Mouse (Mus musculus) left cerebral cortex, adult 2 months (tissue): Measurements from ENCODE around the gene Krtap1-3. TPM values are rescaled to one million over a fixed set of nuclear protein-coding genes. Genes with fewer than 3 reads are reported as not detected.

Experiments
- DNase-seq, 2 experiments: peaks; one replicate each; pipeline ENCODE4 v3.0.0; 2021 to 2022; ENCODE audit warnings: low spot score in 2 of 2, mixed read lengths in 1 of 2; ENCODE audit errors: extremely low spot score in 1 of 2
- H3K27ac ChIP-seq: fragments of 200-600 bp; 2 replicates; pipeline ENCODE4 v1.8.1; 2022
- H3K4me3 ChIP-seq: fragments of 200-600 bp; 2 replicates; pipeline ENCODE4 v1.8.1; 2022
- CTCF ChIP-seq: fragments of 200-600 bp; IDR thresholded peaks from 2 replicates; pipeline ENCODE4 v1.8.1; 2022; ENCODE audit warnings: antibody characterized with exemption, mild to moderate bottlenecking, moderate library complexity
- intact Hi-C: fragments of 180-260 bp; cut with DNase I; formaldehyde crosslinking; loops from one replicate; pipeline ENCODE4 v1.15.1; 2025
- total RNA-seq, 2 experiments: library from RNA; stranded (reverse); gene quantifications; 2 replicates each; pipeline ENCODE4 v1.2.3; 2021

Krtap1-3 gene
- total RNA-seq, 2 experiments from 2014 or later, result not detected

DNA sequence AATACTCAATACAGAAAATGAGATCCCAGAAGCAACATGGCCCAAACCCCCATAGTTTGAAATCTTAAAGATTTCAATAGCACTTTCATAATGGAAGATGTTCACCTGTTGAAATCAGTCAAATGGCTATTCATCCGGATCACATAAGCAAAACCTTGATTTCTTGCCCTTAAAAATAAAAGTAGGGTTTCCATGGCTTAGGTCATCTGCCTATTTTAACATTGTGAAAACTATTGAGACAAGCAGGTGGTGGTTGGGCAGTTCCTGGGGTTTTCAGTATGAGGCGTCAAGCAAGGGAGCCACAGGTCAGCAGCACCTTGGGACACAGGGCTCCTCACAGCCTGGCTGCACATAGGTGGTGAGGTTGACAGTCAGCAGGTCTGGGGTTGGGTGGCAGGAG, 34.9 kb downstream of the Krtap1-3 start:
- intact Hi-C loops, result loop anchor here (5.0 kb wide), 1 partner anchor 76 kb away; no protein-coding TSS in a partner anchor
- no peak for TF ChIP-seq CTCF
- Histone ChIP-seq H3K4me3 (no peak overlapping the region), H3K27ac (no peak overlapping the region)
- no peak for DNase-seq

DNA sequence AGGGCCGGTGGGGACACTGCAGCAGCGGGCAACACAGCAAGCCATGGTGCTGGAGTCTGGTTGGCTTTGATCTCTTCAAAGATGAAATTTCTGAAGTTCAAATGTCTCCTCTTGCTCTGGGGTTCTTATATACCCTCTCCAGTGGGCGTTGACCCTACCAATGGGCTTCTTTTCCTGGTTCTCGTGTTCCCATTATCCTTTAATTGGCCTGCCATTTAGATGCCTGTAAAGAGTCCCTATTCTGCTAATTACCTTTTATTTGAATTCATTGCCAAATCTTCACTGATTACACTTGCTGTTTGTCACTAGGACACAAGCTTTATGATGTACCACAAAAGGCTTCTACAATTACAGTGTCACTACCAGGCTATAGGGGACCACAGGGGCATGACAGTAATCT, 40.4 kb downstream of the Krtap1-3 start, which contains the start of gene Krtap3-3:
TSS of gene Krtap3-3 (minus strand) at position 101 of the 400 bp plus-strand sequence.
- DNase-seq, result no peak
- Histone ChIP-seq H3K27ac (no peak within 1 kb of the TSS), H3K4me3 (no peak within 1 kb of the TSS)
- no peak for TF ChIP-seq CTCF
- intact Hi-C loops, result no loop called here

DNA sequence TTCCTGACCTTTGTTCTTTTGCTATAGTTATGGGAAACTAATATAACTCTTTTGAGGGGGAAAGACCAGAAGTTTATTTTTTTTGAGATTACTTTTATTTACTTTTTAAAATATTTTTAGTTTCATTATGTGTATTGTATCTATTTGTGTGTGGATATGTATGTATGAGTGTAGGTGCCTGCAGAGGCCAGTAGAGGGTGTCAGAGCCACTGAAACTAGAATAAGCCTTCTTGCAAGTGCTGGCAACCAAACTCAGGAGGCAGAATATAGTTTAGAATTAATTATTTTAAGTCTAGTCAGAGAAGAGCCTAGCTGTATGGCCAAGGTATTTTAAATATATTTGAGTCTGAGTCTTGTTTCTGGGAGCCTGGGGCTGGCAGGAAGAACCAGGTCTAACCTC, 43.2 kb downstream of the Krtap1-3 start:
- Histone ChIP-seq H3K4me3 (no peak overlapping the region), H3K27ac (no peak overlapping the region)
- TF ChIP-seq CTCF, result no peak; the same call in 1 of the 2 replicates
- intact Hi-C loops, result no loop called here
- DNase-seq, result no peak

Other genes with a start within 250 kb of the Krtap1-3 start
- not detected for gene Krt27, start 240.2 kb downstream of the Krtap1-3 start, total RNA-seq
- gene Krt28, start 216.4 kb downstream of the Krtap1-3 start, total RNA-seq, result not detected
- 10 to 100 TPM in 1 of 2 experiments, 1 to 10 TPM in 1; 9.6 to 10.1 TPM for gene Krt10, start 202.0 kb downstream of the Krtap1-3 start, total RNA-seq
- gene Krt12, start 169.1 kb downstream of the Krtap1-3 start, total RNA-seq, result 10 to 100 TPM in 1 of 2 experiments, 1 to 10 TPM in 1; 8.7 to 11.6 TPM
- gene Krt20, start 153.2 kb downstream of the Krtap1-3 start, total RNA-seq, result not detected
- not detected for gene Krt23, start 98.2 kb downstream of the Krtap1-3 start, total RNA-seq
- not detected for gene Krt39, start 70.0 kb downstream of the Krtap1-3 start, total RNA-seq
- not detected for gene Krt40, start 48.2 kb downstream of the Krtap1-3 start, total RNA-seq
- not detected for gene Krtap3-3, start 40.5 kb downstream of the Krtap1-3 start, total RNA-seq
- gene Krtap3-2, start 34.5 kb downstream of the Krtap1-3 start, total RNA-seq, result not detected
- not detected for gene Gm11939, start 31.9 kb downstream of the Krtap1-3 start, total RNA-seq
- gene Krtap3-1, start 24.7 kb downstream of the Krtap1-3 start, total RNA-seq, result not detected
- not detected for gene Krtap1-5, start 10.3 kb downstream of the Krtap1-3 start, total RNA-seq
- not detected for gene Krtap1-4, start 7.7 kb downstream of the Krtap1-3 start, total RNA-seq
- not detected for gene Krtap9-3, start 6.8 kb upstream of the Krtap1-3 start, total RNA-seq
- not detected for gene Gm11938, start 12.0 kb upstream of the Krtap1-3 start, total RNA-seq
- not detected for gene Gm11937, start 18.9 kb upstream of the Krtap1-3 start, total RNA-seq
- gene Krtap2-4, start 23.5 kb upstream of the Krtap1-3 start, total RNA-seq, result not detected
- not detected for gene Gm11562, start 29.1 kb upstream of the Krtap1-3 start, total RNA-seq
- not detected for gene Krtap4-1, start 36.9 kb upstream of the Krtap1-3 start, total RNA-seq
- gene Krtap4-2, start 43.7 kb upstream of the Krtap1-3 start, total RNA-seq, result not detected
- gene Krtap4-7, start 52.8 kb upstream of the Krtap1-3 start, total RNA-seq, result not detected
- gene Gm11555, start 58.9 kb upstream of the Krtap1-3 start, total RNA-seq, result not detected
- gene Gm11563, start 67.6 kb upstream of the Krtap1-3 start, total RNA-seq, result not detected
- gene Krtap4-6, start 74.6 kb upstream of the Krtap1-3 start, total RNA-seq, result not detected
- not detected for gene Gm14190, start 99.4 kb upstream of the Krtap1-3 start, total RNA-seq
- gene Gm14180, start 143.0 kb upstream of the Krtap1-3 start, total RNA-seq, result not detected
- not detected for gene Gm11595, start 181.6 kb upstream of the Krtap1-3 start, total RNA-seq
- not detected for gene Krtap4-8, start 189.4 kb upstream of the Krtap1-3 start, total RNA-seq
- not detected for gene Krtap4-9, start 193.9 kb upstream of the Krtap1-3 start, total RNA-seq
- not detected for gene Gm11596, start 202.1 kb upstream of the Krtap1-3 start, total RNA-seq
- gene Gm11569, start 207.6 kb upstream of the Krtap1-3 start, total RNA-seq, result not detected
- gene Gm11554, start 213.1 kb upstream of the Krtap1-3 start, total RNA-seq, result not detected
- not detected for gene Krtap4-13, start 218.6 kb upstream of the Krtap1-3 start, total RNA-seq
- not detected for gene Gm11564, start 224.3 kb upstream of the Krtap1-3 start, total RNA-seq
- gene 2300003K06Rik, start 246.7 kb upstream of the Krtap1-3 start, total RNA-seq, result not detected